Mouse (Mus musculus) olfactory bulb, adult 2 months (tissue): Measurements from ENCODE around the gene Spats2. TPM values are rescaled to one million over a fixed set of nuclear protein-coding genes. Genes with fewer than 3 reads are reported as not detected.

ENCODE experiments used
- H3K27ac ChIP-seq: fragments of 200-500 bp; 2 replicates; pipeline ENCODE4 v1.5.1; 2012; ENCODE audit warnings: low read depth, low read length; ENCODE audit not compliant: insufficient read depth
- H3K4me1 ChIP-seq: fragments of 200-500 bp; 2 replicates; pipeline ENCODE4 v1.6.1; 2012; ENCODE audit warnings: low read length; ENCODE audit not compliant: control insufficient read depth, insufficient read depth
- H3K4me3 ChIP-seq: fragments of 200-500 bp; 2 replicates; pipeline ENCODE4 v1.5.1; 2012; ENCODE audit warnings: mild to moderate bottlenecking, low read depth, low read length, moderate library complexity; ENCODE audit not compliant: insufficient read depth
- CTCF ChIP-seq: fragments of 200-500 bp; IDR thresholded peaks from 2 replicates; pipeline ENCODE4 v1.5.1; 2012; ENCODE audit warnings: low read depth, mild to moderate bottlenecking, low read length, moderate library complexity; ENCODE audit not compliant: insufficient read depth
- POLR2A ChIP-seq: fragments of 200-500 bp; IDR thresholded peaks from 2 replicates; pipeline ENCODE4 v1.6.1; 2012; ENCODE audit warnings: mild to moderate bottlenecking, low read depth, low read length, moderate library complexity; ENCODE audit not compliant: insufficient read depth
- WGBS: fragments of 180-500 bp; shearing (Covaris S2); methylation state at CpG from one replicate; pipeline ENCODE4 v1.1.7; 2018; 5-methylcytosine and 5-hydroxymethylcytosine counted together
- polyA plus RNA-seq: library from polyadenylated mRNA; stranded (reverse); fragments of >200 nt; gene quantifications from 2 replicates; pipeline ENCODE4 v1.2.4, GENCODE M21; 2012; ENCODE audit warnings: low replicate concordance; ENCODE audit not compliant: missing spikeins, insufficient read depth, insufficient read length

Gene Spats2
- polyA plus RNA-seq, 1 experiment, result not detected

DNA sequence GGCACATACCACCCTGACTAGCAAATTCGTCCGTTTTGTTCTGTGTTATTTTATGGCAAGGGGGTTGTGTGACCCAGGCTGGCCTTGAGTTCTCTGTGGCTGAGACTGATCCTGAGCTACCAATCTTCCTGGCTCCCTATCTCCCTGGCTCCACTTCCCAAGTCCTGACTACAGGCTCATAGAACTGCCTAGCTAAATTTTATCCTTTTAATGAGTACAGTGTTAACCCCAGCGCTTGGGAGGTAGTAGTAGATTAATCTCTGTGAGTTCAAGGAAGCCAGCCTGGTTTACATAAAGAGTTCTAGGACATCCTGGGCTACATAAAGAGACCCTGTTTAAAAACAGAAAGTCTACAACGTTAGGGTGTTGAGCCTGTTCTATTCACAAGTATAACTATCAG lies 13.9 kb upstream of the Spats2 start:
- TF ChIP-seq POLR2A (no peak), CTCF (no peak)
- Histone ChIP-seq H3K4me3 (no peak overlapping the region), H3K4me1 (peaks cover 4% of the 10 kb centered on the region; the same call in 1 of the 2 replicates), H3K27ac (no peak overlapping the region)
- WGBS, result 73% methylated on average over 4 of the region's 4 CpGs

DNA sequence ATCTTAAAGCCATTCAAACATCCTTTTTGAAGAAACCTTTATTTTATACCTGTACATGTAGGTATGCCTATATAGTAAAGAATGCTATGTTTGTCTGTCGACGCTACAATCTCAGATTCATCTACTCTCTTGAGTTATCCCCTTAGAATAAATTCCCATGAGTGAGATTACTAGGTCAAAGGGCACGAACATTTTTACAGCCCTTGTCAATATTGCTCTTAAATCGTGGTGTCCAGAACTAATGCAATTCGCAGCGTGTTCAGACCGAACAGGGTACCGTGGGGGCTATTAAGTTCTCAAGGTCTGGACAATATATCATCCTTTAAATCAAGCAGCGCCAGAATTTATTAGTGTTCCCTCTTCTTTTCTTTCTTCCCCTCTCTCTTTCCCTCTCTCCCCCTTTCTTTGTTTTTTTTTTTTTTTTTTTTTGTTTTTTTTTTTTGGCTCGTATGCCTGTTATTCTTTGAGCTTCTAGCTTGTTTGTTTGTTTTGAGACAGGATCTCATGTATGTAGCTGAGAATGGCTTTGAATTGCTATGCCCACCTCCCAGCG lies 12.8 kb upstream of the Spats2 start:
- TF ChIP-seq POLR2A (no peak), CTCF (no peak)
- WGBS, result 76% methylated on average over 11 of the region's 11 CpGs

DNA sequence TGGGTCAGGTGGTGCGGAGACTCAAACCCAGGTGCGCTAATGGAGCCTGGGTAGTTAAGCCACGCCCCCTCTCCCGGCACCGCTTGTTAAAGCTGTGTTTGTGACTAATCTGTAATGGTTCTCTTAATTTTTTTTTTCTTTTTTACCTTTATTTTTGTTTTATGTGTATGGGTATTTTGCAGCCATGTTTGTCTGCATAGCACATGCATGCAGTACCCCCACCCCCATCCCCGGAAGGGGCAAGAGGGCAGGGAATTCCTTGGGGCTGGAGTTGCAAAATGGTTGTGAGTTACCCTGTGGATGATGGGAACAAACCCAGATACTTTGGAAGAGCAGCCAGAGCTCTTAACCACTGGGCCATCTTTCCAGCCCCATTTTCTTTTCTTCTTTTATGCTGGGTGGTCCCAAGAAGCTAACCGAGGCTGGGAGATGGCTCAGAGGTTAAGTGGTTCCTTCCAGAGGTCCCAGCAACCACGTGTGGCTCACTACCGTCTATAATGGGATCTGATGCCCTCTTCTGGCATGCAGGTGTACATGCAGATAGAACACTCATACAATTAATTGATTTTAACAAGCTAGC lies 12.2 kb upstream of the Spats2 start:
- TF ChIP-seq CTCF (no peak), POLR2A (no peak)
- WGBS, result 8% methylated on average over 9 of the region's 9 CpGs
- H3K4me3 ChIP-seq, result no peak overlapping the region
- no peak overlapping the region for H3K27ac ChIP-seq
- peaks cover 4% of the 10 kb centered on the region; the same call in 1 of the 2 replicates for H3K4me1 ChIP-seq

More for the DNA sequence above, 12.8 kb upstream of the Spats2 start:
- Histone ChIP-seq H3K27ac (no peak overlapping the region), H3K4me3 (no peak overlapping the region), H3K4me1 (peaks cover 4% of the 10 kb centered on the region; the same call in 1 of the 2 replicates)

DNA sequence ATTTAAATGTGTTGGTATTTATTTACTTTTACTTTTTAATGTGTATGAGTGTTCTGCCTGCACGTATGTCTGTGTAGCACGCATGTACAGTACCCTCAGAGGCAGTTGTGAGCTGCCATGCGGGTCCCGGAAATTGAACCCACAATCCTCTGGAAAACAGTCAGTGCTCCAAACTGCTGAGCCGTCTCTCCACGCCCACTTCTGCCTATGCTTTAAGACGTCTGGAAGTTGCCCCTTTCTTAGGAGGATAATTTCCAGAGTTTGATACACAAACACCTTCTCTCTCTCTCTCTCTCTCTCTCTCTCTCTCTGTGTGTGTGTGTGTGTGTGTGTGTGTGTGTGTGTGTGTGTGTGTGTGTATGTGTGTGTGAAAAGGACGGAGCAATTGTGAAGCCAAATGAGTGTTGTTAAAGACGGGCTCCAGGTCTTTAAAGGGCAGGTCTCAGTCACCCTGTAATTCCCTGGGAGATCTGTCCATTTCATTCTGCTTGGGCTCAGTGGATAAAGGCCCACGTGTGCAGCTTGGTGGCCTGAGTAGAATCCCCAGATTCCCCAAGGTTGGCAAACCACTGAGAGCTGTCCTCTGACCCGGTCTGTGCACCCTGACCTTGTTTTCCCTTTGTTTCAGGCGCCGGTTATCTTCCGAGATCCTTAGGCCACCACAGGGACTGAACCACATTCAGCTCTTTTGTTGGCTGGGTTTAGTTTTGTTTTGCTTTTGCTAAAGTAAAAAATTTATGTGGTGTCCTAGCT lies 11.2 kb upstream of the Spats2 start:
- no peak overlapping the region for H3K4me3 ChIP-seq
- H3K27ac ChIP-seq, result no peak overlapping the region
- peaks cover 4% of the 10 kb centered on the region; the same call in 1 of the 2 replicates for H3K4me1 ChIP-seq
- WGBS, result 56% methylated on average over 13 of the region's 14 CpGs
- no peak for TF ChIP-seq CTCF
- TF ChIP-seq POLR2A, result no peak

DNA sequence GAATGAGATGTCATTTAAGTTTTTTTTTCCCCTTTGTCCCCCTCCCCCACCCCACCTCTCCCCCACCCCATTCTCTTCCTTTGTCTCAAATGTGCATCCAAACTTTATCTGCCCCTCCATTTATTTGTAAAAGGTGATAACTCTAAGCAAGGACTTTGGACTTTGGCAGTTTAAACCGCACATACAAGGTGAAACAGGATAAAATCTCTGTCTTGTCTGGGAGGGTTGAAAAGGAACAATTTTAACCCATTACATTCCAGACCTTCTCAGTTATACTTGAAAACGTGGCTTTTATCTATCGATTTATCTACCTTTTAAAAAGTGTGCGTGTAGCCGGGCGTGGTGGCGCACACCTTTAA lies 10.7 kb upstream of the Spats2 start:
- Histone ChIP-seq H3K4me1 (peaks cover 4% of the 10 kb centered on the region; the same call in 1 of the 2 replicates), H3K27ac (no peak overlapping the region), H3K4me3 (no peak overlapping the region)
- WGBS, result 95% methylated on average over 7 of the region's 7 CpGs
- no peak for TF ChIP-seq CTCF
- TF ChIP-seq POLR2A, result no peak

DNA sequence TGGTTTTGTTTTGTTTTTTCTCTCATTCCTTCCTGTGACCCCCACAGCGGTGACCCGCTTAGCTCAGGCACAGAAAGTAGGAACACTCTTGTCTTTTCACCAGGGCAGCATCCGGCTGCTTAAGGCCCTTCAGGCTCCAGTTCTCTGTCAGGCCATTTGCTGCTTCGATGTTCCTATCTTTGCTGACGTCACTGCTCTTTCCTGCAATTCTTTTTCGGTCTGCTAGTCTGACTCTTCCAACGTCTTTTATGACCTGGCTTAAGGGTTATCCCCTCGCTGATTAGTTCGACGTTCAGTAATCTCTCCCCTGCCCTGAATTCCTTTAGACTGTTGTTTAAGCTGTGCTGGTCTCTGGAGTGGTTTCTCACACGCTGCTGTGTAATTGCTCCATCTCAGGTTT lies 9.2 kb upstream of the Spats2 start:
- H3K4me3 ChIP-seq, result no peak overlapping the region
- peaks cover 9% of the 10 kb centered on the region for H3K4me1 ChIP-seq
- WGBS, result 70% methylated on average over 11 of the region's 11 CpGs
- H3K27ac ChIP-seq, result no peak overlapping the region
- TF ChIP-seq CTCF (no peak), POLR2A (no peak)

DNA sequence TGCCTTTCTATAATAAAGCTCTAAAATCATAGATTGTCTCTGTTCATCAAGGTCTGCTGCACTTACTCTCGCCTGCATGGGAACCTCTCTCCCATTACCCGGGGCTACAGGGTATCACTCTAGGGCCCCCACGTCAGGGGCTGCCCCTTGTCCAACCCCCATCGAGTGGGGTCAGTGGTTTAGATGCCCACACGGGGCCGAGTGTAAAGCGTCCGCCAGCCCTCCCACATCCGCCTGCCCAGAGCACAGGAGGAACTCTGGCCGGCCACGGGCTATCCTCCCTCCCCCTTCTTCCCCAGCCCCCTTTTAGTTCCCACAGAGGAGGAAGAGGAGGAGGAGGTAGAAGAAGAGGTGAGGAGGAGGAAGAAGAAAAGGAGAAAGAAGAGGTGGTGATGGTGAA lies 4.9 kb upstream of the Spats2 start:
- WGBS, result 28% methylated on average over 11 of the region's 11 CpGs
- Histone ChIP-seq H3K27ac (no peak overlapping the region), H3K4me1 (peaks cover 5% of the 10 kb centered on the region), H3K4me3 (no peak overlapping the region)
- TF ChIP-seq CTCF (no peak), POLR2A (no peak)

DNA sequence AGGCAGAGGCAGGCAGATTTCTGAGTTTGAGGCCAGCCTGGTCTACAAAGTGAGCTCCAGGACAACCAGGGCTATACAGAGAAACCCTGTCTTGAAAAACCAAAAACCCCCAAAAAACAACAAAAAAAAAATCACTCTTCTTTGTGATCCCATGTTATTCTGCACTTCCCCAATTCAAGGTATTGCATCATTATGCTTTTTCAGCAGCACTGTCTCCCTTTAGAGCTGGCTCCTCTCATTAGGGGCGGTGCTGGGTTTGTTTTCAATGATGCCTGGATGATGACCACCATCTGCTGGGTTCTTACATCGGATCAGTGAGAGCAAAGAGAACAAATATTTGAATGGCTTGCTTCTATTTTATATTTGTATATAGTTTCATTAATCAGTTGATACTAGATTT lies 3.1 kb upstream of the Spats2 start:
- TF ChIP-seq POLR2A, result no peak
- TF ChIP-seq CTCF, result no peak
- Histone ChIP-seq H3K27ac (no peak overlapping the region), H3K4me1 (peaks cover 5% of the 10 kb centered on the region), H3K4me3 (no peak overlapping the region)
- 84% methylated on average over 2 of the region's 2 CpGs for WGBS

DNA sequence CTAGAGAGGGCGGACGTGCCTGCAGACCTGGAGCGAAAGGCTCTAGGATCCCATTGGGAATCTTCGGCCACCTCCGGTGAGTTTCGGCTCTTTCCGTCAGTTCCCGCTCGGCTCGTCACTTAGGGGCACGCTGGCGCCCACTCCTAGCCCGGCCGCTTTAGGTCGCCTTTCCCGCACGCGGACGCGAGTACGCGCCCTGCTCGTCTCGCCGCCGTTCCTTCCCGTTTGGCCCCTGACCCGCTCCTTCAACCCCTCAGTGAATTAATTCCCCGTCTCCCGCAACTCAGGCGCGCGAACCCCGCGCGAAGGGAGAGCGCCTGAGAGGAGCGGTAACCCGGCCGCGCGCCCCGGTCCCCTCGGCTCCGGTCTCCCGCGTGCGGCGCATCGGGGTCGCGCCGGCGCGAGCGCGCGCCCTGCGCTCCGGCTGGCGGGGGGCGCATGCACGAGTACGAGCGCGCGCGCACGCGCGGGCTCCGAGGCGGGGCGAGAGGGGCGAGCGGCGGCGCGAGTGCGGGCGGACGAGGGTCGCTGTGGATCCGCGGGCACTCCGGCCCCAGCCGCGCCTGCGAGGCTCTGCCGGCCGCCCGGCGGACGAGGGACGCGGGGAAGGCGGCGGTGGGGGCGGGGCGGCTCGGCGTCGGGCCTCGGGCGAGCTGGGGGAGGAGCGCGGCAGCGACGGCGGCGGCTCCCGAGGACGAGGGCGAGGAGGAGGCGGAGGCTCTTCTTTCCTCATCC lies 532 bp downstream of the Spats2 start:
- Histone ChIP-seq H3K4me1 (peaks cover 18% of the 10 kb centered on the region), H3K27ac (peak overlapping the region; percentile 85), H3K4me3 (peak overlapping the region; percentile 76)
- TF ChIP-seq POLR2A, result peak; percentile 75
- no peak for TF ChIP-seq CTCF
- 2% methylated on average over 115 of the region's 115 CpGs for WGBS
